Mouse (Mus musculus): Measurements from ENCODE around the gene Gm5478.

- TF ChIP-seq CTCF (IDR thresholded peaks at IDR 0.05) (no peak), EP300 (IDR thresholded peaks at IDR 0.05) (no peak)
Measured at GRCm38 (mm10) chr15:101647280-101647679, at the start of gene Gm5478.

Data from lung, postnatal 0 days (tissue).